Mouse (Mus musculus) right cerebral cortex, postnatal 25 days (tissue): Measurements from ENCODE around the gene Tnnc2.

Experiments used
- DNase-seq: peaks from one replicate; pipeline ENCODE4 v3.0.0; 2022

Gene Tnnc2

GRCm38 (mm10) chr2:164794293-164794692, 14.5 kb upstream of the Tnnc2 start:
- DNase-seq: peak; percentile 73

- DNase-seq: no peak
Observed at GRCm38 (mm10) chr2:164793772-164794171, 14.0 kb upstream of the Tnnc2 start.

- DNase-seq: no peak
Observed at GRCm38 (mm10) chr2:164793236-164793635, 13.5 kb upstream of the Tnnc2 start.

GRCm38 (mm10) chr2:164792400-164793190, 12.8 kb upstream of the Tnnc2 start:
- no peak for DNase-seq

GRCm38 (mm10) chr2:164791841-164792261, 12.1 kb upstream of the Tnnc2 start:
- no peak for DNase-seq

GRCm38 (mm10) chr2:164790451-164790850, 10.7 kb upstream of the Tnnc2 start:
- no peak for DNase-seq

- no peak for DNase-seq
Observed at GRCm38 (mm10) chr2:164788411-164788810, 8.6 kb upstream of the Tnnc2 start.

GRCm38 (mm10) chr2:164787779-164788178, 8.0 kb upstream of the Tnnc2 start:
- DNase-seq: no peak

GRCm38 (mm10) chr2:164787032-164787431, 7.3 kb upstream of the Tnnc2 start:
- DNase-seq: no peak

- DNase-seq: no peak
Observed at GRCm38 (mm10) chr2:164786388-164786885, 6.7 kb upstream of the Tnnc2 start.

GRCm38 (mm10) chr2:164785481-164786387, 6.0 kb upstream of the Tnnc2 start, which contains the start of gene Snx21:
Gene Snx21 (plus strand): TSS chr2:164785823.
- peak; percentile 87 for DNase-seq

- no peak for DNase-seq
Observed at GRCm38 (mm10) chr2:164784869-164785420, 5.2 kb upstream of the Tnnc2 start.

GRCm38 (mm10) chr2:164783926-164784581, 4.3 kb upstream of the Tnnc2 start:
- DNase-seq: no peak

- DNase-seq: no peak
Observed at GRCm38 (mm10) chr2:164781876-164782275, 2.1 kb upstream of the Tnnc2 start.

- DNase-seq: no peak
Observed at GRCm38 (mm10) chr2:164778809-164779208, 958 bp downstream of the Tnnc2 start.

GRCm38 (mm10) chr2:164778015-164778287, 1.8 kb downstream of the Tnnc2 start:
- DNase-seq: no peak

- no peak for DNase-seq
Observed at GRCm38 (mm10) chr2:164777246-164778014, 2.3 kb downstream of the Tnnc2 start.

- no peak for DNase-seq
Observed at GRCm38 (mm10) chr2:164776801-164777200, 3.0 kb downstream of the Tnnc2 start.

- DNase-seq: no peak
Observed at GRCm38 (mm10) chr2:164776130-164776529, 3.6 kb downstream of the Tnnc2 start.

GRCm38 (mm10) chr2:164773989-164774364, 5.8 kb downstream of the Tnnc2 start:
- no peak for DNase-seq

- DNase-seq: no peak
Observed at GRCm38 (mm10) chr2:164773229-164773988, 6.4 kb downstream of the Tnnc2 start.
